Mouse (Mus musculus) C2C12 (cell line): ENCODE results near the gene B4galt1. TPM values are rescaled to one million over a fixed set of nuclear protein-coding genes. Genes with fewer than 3 reads are reported as not detected.

Source experiments
- H3K27me3 ChIP-seq: one replicate; pipeline ENCODE4 v1.6.1; 2011; ENCODE audit not compliant: control insufficient read depth, insufficient read depth, insufficient read length
- H3K36me3 ChIP-seq: one replicate; pipeline ENCODE4 v1.6.1; 2011; ENCODE audit not compliant: control insufficient read depth, insufficient read depth
- H3K4me3 ChIP-seq: one replicate; pipeline ENCODE4 v1.5.1; 2011; ENCODE audit warnings: mild to moderate bottlenecking, control low read depth; ENCODE audit not compliant: poor library complexity, insufficient read depth, severe bottlenecking
- H3K79me2 ChIP-seq: one replicate; pipeline ENCODE4 v1.6.1; 2011; ENCODE audit not compliant: control insufficient read depth, insufficient read depth
- H3K79me3 ChIP-seq: one replicate; pipeline ENCODE4 v1.6.1; 2011; ENCODE audit warnings: low read depth, control low read depth
- H3ac ChIP-seq: one replicate; pipeline ENCODE3; 2011; ENCODE audit warnings: low read depth; ENCODE audit not compliant: control insufficient read depth, insufficient read length
- CEBPB ChIP-seq: IDR thresholded peaks from one replicate; pipeline ENCODE4 v1.6.1; 2011; ENCODE audit warnings: low read depth, mild to moderate bottlenecking, control low read depth, moderate library complexity
- CTCF ChIP-seq: IDR thresholded peaks from one replicate; pipeline ENCODE4 v1.5.1; 2011; ENCODE audit not compliant: control insufficient read depth, insufficient read depth, insufficient read length
- FOSL1 ChIP-seq: IDR thresholded peaks from one replicate; pipeline ENCODE4 v1.8.0; 2011; ENCODE audit warnings: mild to moderate bottlenecking, low read length; ENCODE audit not compliant: poor library complexity, insufficient read depth, severe bottlenecking
- MAX ChIP-seq: IDR thresholded peaks from one replicate; pipeline ENCODE4 v1.6.1; 2011; ENCODE audit warnings: mild to moderate bottlenecking, control low read depth
- MYOD1 ChIP-seq: IDR thresholded peaks from one replicate; pipeline ENCODE4 v1.6.1; 2011; ENCODE audit warnings: low read depth; ENCODE audit not compliant: control insufficient read depth, insufficient read length
- MYOG ChIP-seq: IDR thresholded peaks from one replicate; pipeline ENCODE4 v1.6.1; 2011; ENCODE audit not compliant: control insufficient read depth, insufficient read length; ENCODE audit errors: extremely low read depth
- USF1 ChIP-seq: IDR thresholded peaks from one replicate; pipeline ENCODE4 v1.6.1; 2011; ENCODE audit warnings: low read depth, mild to moderate bottlenecking, control low read depth, moderate library complexity
- polyA plus RNA-seq: library from polyadenylated mRNA; unstranded; fragments of >200 nt; fragmentation: generic; extraction: Trizol; gene quantifications from one replicate; pipeline ENCODE4 v1.2.1, GENCODE M21; 2012; ENCODE audit warnings: missing spikeins

B4galt1 gene
- polyA plus RNA-seq, 1 experiment: 42.2 TPM

GRCm38 (mm10) chr4:40885166-40885525 is 31.3 kb upstream of the B4galt1 start:
- no peaks in the 10 kb centered on the region for H3K79me2 ChIP-seq
- no peak for TF ChIP-seq CTCF
- TF ChIP-seq CEBPB: no peak
- TF ChIP-seq MYOD1: no peak
- no peak for TF ChIP-seq USF1
- TF ChIP-seq MAX: no peak
- TF ChIP-seq FOSL1: no peak
- TF ChIP-seq MYOG: no peak
- H3K36me3 ChIP-seq: no peaks in the 10 kb centered on the region
- H3K27me3 ChIP-seq: no peaks in the 10 kb centered on the region
- no peaks in the 10 kb centered on the region for H3K79me3 ChIP-seq
- H3ac ChIP-seq: no peak overlapping the region
- no peak overlapping the region for H3K4me3 ChIP-seq

GRCm38 (mm10) chr4:40884282-40885165 is 30.7 kb upstream of the B4galt1 start:
- Histone ChIP-seq H3K79me3 (no peaks in the 10 kb centered on the region), H3K36me3 (no peaks in the 10 kb centered on the region), H3ac (no peak overlapping the region), H3K4me3 (no peak overlapping the region), H3K27me3 (no peaks in the 10 kb centered on the region), H3K79me2 (no peaks in the 10 kb centered on the region)
- TF ChIP-seq MYOG (no peak), MYOD1 (no peak), FOSL1 (no peak), CEBPB (no peak), USF1 (no peak), CTCF (no peak), MAX (no peak)

GRCm38 (mm10) chr4:40883200-40883599 is 29.4 kb upstream of the B4galt1 start:
- Histone ChIP-seq H3K4me3 (no peak overlapping the region), H3K79me3 (no peaks in the 10 kb centered on the region), H3ac (no peak overlapping the region), H3K27me3 (no peaks in the 10 kb centered on the region), H3K79me2 (no peaks in the 10 kb centered on the region), H3K36me3 (no peaks in the 10 kb centered on the region)
- TF ChIP-seq USF1 (no peak), FOSL1 (no peak), MAX (no peak), MYOG (no peak), CTCF (no peak), CEBPB (no peak), MYOD1 (no peak)

GRCm38 (mm10) chr4:40877528-40877927 is 23.7 kb upstream of the B4galt1 start:
- H3K4me3 ChIP-seq: no peak overlapping the region
- no peak for TF ChIP-seq USF1
- TF ChIP-seq MYOD1: no peak
- TF ChIP-seq CEBPB: no peak
- TF ChIP-seq CTCF: no peak
- TF ChIP-seq MYOG: no peak
- no peak for TF ChIP-seq MAX
- TF ChIP-seq FOSL1: no peak
- H3K79me2 ChIP-seq: no peaks in the 10 kb centered on the region
- H3K79me3 ChIP-seq: no peaks in the 10 kb centered on the region
- no peaks in the 10 kb centered on the region for H3K36me3 ChIP-seq
- no peak overlapping the region for H3ac ChIP-seq
- no peaks in the 10 kb centered on the region for H3K27me3 ChIP-seq

- H3K4me3 ChIP-seq: no peak overlapping the region
- no peak for TF ChIP-seq CTCF
- TF ChIP-seq MYOD1: peak; percentile 43
- no peaks in the 10 kb centered on the region for H3K36me3 ChIP-seq
- H3K79me3 ChIP-seq: no peaks in the 10 kb centered on the region
- no peak overlapping the region for H3ac ChIP-seq
- H3K79me2 ChIP-seq: no peaks in the 10 kb centered on the region
- H3K27me3 ChIP-seq: no peaks in the 10 kb centered on the region
Observed at GRCm38 (mm10) chr4:40876814-40877371, 23.1 kb upstream of the B4galt1 start.

- TF ChIP-seq MYOD1 (peak; percentile 11), MYOG (no peak)
- Histone ChIP-seq H3K27me3 (no peaks in the 10 kb centered on the region), H3K79me2 (no peaks in the 10 kb centered on the region), H3K36me3 (no peaks in the 10 kb centered on the region), H3K4me3 (no peak overlapping the region), H3K79me3 (no peaks in the 10 kb centered on the region), H3ac (no peak overlapping the region)
Observed at GRCm38 (mm10) chr4:40875842-40876241, 22.0 kb upstream of the B4galt1 start.
